Mouse (Mus musculus) forebrain, embryonic 12.5 days (tissue): ENCODE measurements around the gene Fam102b. TPM values are rescaled to one million over a fixed set of nuclear protein-coding genes. Genes with fewer than 3 reads are reported as not detected.

Experiments
- ATAC-seq: fragments of 200-750 bp; cut with Nextera tagmentation; 2 replicates; pipeline ENCODE4 v1.8.0; 2017; ENCODE audit warnings: moderate TSS enrichment; ENCODE audit not compliant: low FRiP score
- H3K27ac ChIP-seq: fragments of 300-500 bp; sonication (generic); 2 replicates; pipeline ENCODE4 v1.5.1; 2016; ENCODE audit warnings: mild to moderate bottlenecking
- H3K27me3 ChIP-seq: fragments of 300-500 bp; sonication (generic); 2 replicates; pipeline ENCODE4 v1.6.1; 2016; ENCODE audit warnings: mild to moderate bottlenecking
- H3K36me3 ChIP-seq: fragments of 300-500 bp; sonication (generic); replicated peaks from 2 replicates; pipeline ENCODE4 v1.6.1; 2016; ENCODE audit warnings: mild to moderate bottlenecking
- H3K4me1 ChIP-seq: fragments of 300-500 bp; sonication (generic); 2 replicates; pipeline ENCODE4 v1.6.1; 2016
- H3K4me2 ChIP-seq: fragments of 300-500 bp; sonication (generic); 2 replicates; pipeline ENCODE4 v1.6.1; 2016; ENCODE audit warnings: mild to moderate bottlenecking, moderate library complexity
- H3K4me3 ChIP-seq: fragments of 300-500 bp; sonication (generic); replicated peaks from 2 replicates; pipeline ENCODE4 v1.5.1; 2016; ENCODE audit warnings: mild to moderate bottlenecking
- H3K9ac ChIP-seq: fragments of 300-500 bp; sonication (generic); 2 replicates; pipeline ENCODE4 v1.6.1; 2016; ENCODE audit warnings: mild to moderate bottlenecking
- H3K9me3 ChIP-seq: fragments of 300-500 bp; sonication (generic); 2 replicates; pipeline ENCODE4 v1.6.1; 2016
- WGBS: fragments of 180-500 bp; shearing (Covaris S2); methylation state at CpG from one replicate; pipeline ENCODE4 v1.1.7; 2016; 5-methylcytosine and 5-hydroxymethylcytosine counted together
- polyA plus RNA-seq: library from polyadenylated mRNA; unstranded; fragments of >200 nt; fragmentation: Nextera tagmentation; extraction: Ambion mirVana; gene quantifications from 2 replicates; pipeline ENCODE4 v1.2.1, GENCODE M21; 2016

Gene Fam102b
- polyA plus RNA-seq, 1 experiment from 2014 or later: 8.9 TPM

- 89% methylated on average over 3 of the region's 3 CpGs for WGBS
- no peak overlapping the region for H3K9ac ChIP-seq
- 0 out of 2 replicates have a peak, but pooled peaks cover 6% of the 10 kb centered on the region for H3K27me3 ChIP-seq
- no peaks in the 10 kb centered on the region for H3K36me3 ChIP-seq
- no peak overlapping the region for H3K27ac ChIP-seq
- peaks cover 15% of the 10 kb centered on the region for H3K4me1 ChIP-seq
- no peak for ATAC-seq
- H3K4me3 ChIP-seq: no peak overlapping the region
- H3K9me3 ChIP-seq: 0 out of 2 replicates have a peak, but pooled peaks cover 3% of the 10 kb centered on the region
- no peak overlapping the region for H3K4me2 ChIP-seq
Measured at GRCm38 (mm10) chr3:109031626-109032025, 4.2 kb upstream of the Fam102b start.

GRCm38 (mm10) chr3:109030817-109031216 is 3.4 kb upstream of the Fam102b start:
- Histone ChIP-seq H3K4me1 (peaks cover 19% of the 10 kb centered on the region), H3K27ac (no peak overlapping the region), H3K4me2 (no peak overlapping the region), H3K9me3 (0 out of 2 replicates have a peak, but pooled peaks cover 3% of the 10 kb centered on the region), H3K27me3 (0 out of 2 replicates have a peak, but pooled peaks cover 6% of the 10 kb centered on the region), H3K9ac (no peak overlapping the region), H3K36me3 (no peaks in the 10 kb centered on the region), H3K4me3 (no peak overlapping the region)
- ATAC-seq: no peak
- 50% methylated on average over 6 of the region's 6 CpGs for WGBS

- Histone ChIP-seq H3K9me3 (0 out of 2 replicates have a peak, but pooled peaks cover 3% of the 10 kb centered on the region), H3K9ac (no peak overlapping the region), H3K4me1 (peaks cover 24% of the 10 kb centered on the region), H3K36me3 (no peaks in the 10 kb centered on the region), H3K27ac (no peak overlapping the region), H3K4me3 (no peak overlapping the region), H3K4me2 (no peak overlapping the region), H3K27me3 (0 out of 2 replicates have a peak, but pooled peaks cover 6% of the 10 kb centered on the region)
- no peak for ATAC-seq
- WGBS: 65% methylated on average over 5 of the region's 5 CpGs
Measured at GRCm38 (mm10) chr3:109029661-109030060, 2.3 kb upstream of the Fam102b start.

- Histone ChIP-seq H3K9me3 (no peaks in the 10 kb centered on the region), H3K4me1 (peaks cover 36% of the 10 kb centered on the region), H3K27ac (peak overlapping the region; percentile 78; the same call in 1 of the 2 replicates), H3K36me3 (no peaks in the 10 kb centered on the region), H3K9ac (peak overlapping the region; percentile 83), H3K4me3 (peak overlapping the region; percentile 67), H3K4me2 (peak overlapping the region; percentile 72), H3K27me3 (0 out of 2 replicates have a peak, but pooled peaks cover 6% of the 10 kb centered on the region)
- under 1% methylated on average over 51 of the region's 51 CpGs for WGBS
- peak; percentile 85 for ATAC-seq
Measured at GRCm38 (mm10) chr3:109026991-109027470, 376 bp downstream of the Fam102b start.

- Histone ChIP-seq H3K9me3 (no peaks in the 10 kb centered on the region), H3K27ac (no peak overlapping the region), H3K4me1 (peaks cover 36% of the 10 kb centered on the region), H3K36me3 (no peaks in the 10 kb centered on the region), H3K9ac (peak overlapping the region; percentile 83), H3K4me2 (peak overlapping the region; percentile 72), H3K27me3 (0 out of 2 replicates have a peak, but pooled peaks cover 6% of the 10 kb centered on the region), H3K4me3 (peak overlapping the region; percentile 67)
- ATAC-seq: no peak
- 10% methylated on average over 15 of the region's 15 CpGs for WGBS
Measured at GRCm38 (mm10) chr3:109026462-109026990, 881 bp downstream of the Fam102b start.

- 16% methylated on average over 16 of the region's 16 CpGs for WGBS
- H3K4me1 ChIP-seq: peaks cover 30% of the 10 kb centered on the region
- no peaks in the 10 kb centered on the region for H3K27me3 ChIP-seq
- no peaks in the 10 kb centered on the region for H3K9me3 ChIP-seq
- peak overlapping the region; percentile 43 for H3K4me2 ChIP-seq
- no peaks in the 10 kb centered on the region for H3K36me3 ChIP-seq
- peak; percentile 55 for ATAC-seq
- H3K27ac ChIP-seq: no peak overlapping the region
- peak overlapping the region; percentile 25 for H3K4me3 ChIP-seq
- no peak overlapping the region for H3K9ac ChIP-seq
Measured at GRCm38 (mm10) chr3:109025579-109025978, 1.8 kb downstream of the Fam102b start.

- H3K9ac ChIP-seq: no peak overlapping the region
- no peak for ATAC-seq
- H3K4me1 ChIP-seq: peaks cover 22% of the 10 kb centered on the region
- H3K36me3 ChIP-seq: no peaks in the 10 kb centered on the region
- H3K27me3 ChIP-seq: no peaks in the 10 kb centered on the region
- H3K27ac ChIP-seq: no peak overlapping the region
- 60% methylated on average over 8 of the region's 8 CpGs for WGBS
- H3K4me3 ChIP-seq: no peak overlapping the region
- no peak overlapping the region for H3K4me2 ChIP-seq
- H3K9me3 ChIP-seq: no peaks in the 10 kb centered on the region
Measured at GRCm38 (mm10) chr3:109023066-109023465, 4.3 kb downstream of the Fam102b start.

- peaks cover 22% of the 10 kb centered on the region for H3K4me1 ChIP-seq
- no peaks in the 10 kb centered on the region for H3K9me3 ChIP-seq
- no peak overlapping the region for H3K4me3 ChIP-seq
- ATAC-seq: no peak
- no peak overlapping the region for H3K9ac ChIP-seq
- H3K4me2 ChIP-seq: no peak overlapping the region
- H3K36me3 ChIP-seq: no peaks in the 10 kb centered on the region
- 82% methylated on average over 6 of the region's 6 CpGs for WGBS
- no peaks in the 10 kb centered on the region for H3K27me3 ChIP-seq
- H3K27ac ChIP-seq: no peak overlapping the region
Measured at GRCm38 (mm10) chr3:109021720-109022516, 5.5 kb downstream of the Fam102b start.

GRCm38 (mm10) chr3:109018336-109018735 is 9.1 kb downstream of the Fam102b start:
- Histone ChIP-seq H3K4me3 (no peak overlapping the region), H3K27me3 (no peaks in the 10 kb centered on the region), H3K4me2 (no peak overlapping the region), H3K9me3 (no peaks in the 10 kb centered on the region), H3K36me3 (no peaks in the 10 kb centered on the region), H3K27ac (no peak overlapping the region), H3K4me1 (peaks cover 8% of the 10 kb centered on the region), H3K9ac (no peak overlapping the region)
- ATAC-seq: no peak
- 88% methylated on average over 5 of the region's 5 CpGs for WGBS

- Histone ChIP-seq H3K27ac (no peak overlapping the region), H3K4me1 (no peaks in the 10 kb centered on the region), H3K4me3 (no peak overlapping the region), H3K36me3 (no peaks in the 10 kb centered on the region), H3K9ac (no peak overlapping the region), H3K27me3 (no peaks in the 10 kb centered on the region), H3K9me3 (no peaks in the 10 kb centered on the region), H3K4me2 (no peak overlapping the region)
- ATAC-seq: no peak
- 87% methylated on average over 4 of the region's 4 CpGs for WGBS
Measured at GRCm38 (mm10) chr3:109012595-109012994, 14.8 kb downstream of the Fam102b start.

- Histone ChIP-seq H3K4me1 (no peaks in the 10 kb centered on the region), H3K27me3 (no peaks in the 10 kb centered on the region), H3K9ac (no peak overlapping the region), H3K4me2 (no peak overlapping the region), H3K9me3 (no peaks in the 10 kb centered on the region), H3K36me3 (no peaks in the 10 kb centered on the region), H3K4me3 (no peak overlapping the region), H3K27ac (no peak overlapping the region)
- ATAC-seq: no peak
- WGBS: 79% methylated on average over 7 of the region's 7 CpGs
Measured at GRCm38 (mm10) chr3:109010489-109011260, 16.7 kb downstream of the Fam102b start.

GRCm38 (mm10) chr3:109008180-109008579 is 19.2 kb downstream of the Fam102b start:
- Histone ChIP-seq H3K36me3 (no peaks in the 10 kb centered on the region), H3K4me3 (no peak overlapping the region), H3K9ac (no peak overlapping the region), H3K27me3 (no peaks in the 10 kb centered on the region), H3K27ac (no peak overlapping the region), H3K4me1 (no peaks in the 10 kb centered on the region), H3K4me2 (no peak overlapping the region), H3K9me3 (no peaks in the 10 kb centered on the region)
- ATAC-seq: no peak
- 91% methylated on average over 5 of the region's 5 CpGs for WGBS
